Mouse (Mus musculus): ENCODE measurements around the gene Ffar1. TPM values are rescaled to one million over a fixed set of nuclear protein-coding genes. Genes with fewer than 3 reads are reported as not detected.

Gene Ffar1
- polyA plus RNA-seq, 1 experiment from 2014 or later = not detected

GRCm38 (mm10) chr7:30884047-30884446 lies 22.7 kb upstream of the Ffar1 start:
- no peak overlapping the region for H3K4me2 ChIP-seq
- no peak for ATAC-seq (ENCODE audit: low FRiP score)
- no peaks in the 10 kb centered on the region for H3K4me1 ChIP-seq
- no peaks in the 10 kb centered on the region for H3K9me3 ChIP-seq (replicated peaks)
- no peak overlapping the region for H3K27ac ChIP-seq (replicated peaks)
- no peak overlapping the region for H3K9ac ChIP-seq (replicated peaks)
- H3K27me3 ChIP-seq (replicated peaks) = no peaks in the 10 kb centered on the region
- no peaks in the 10 kb centered on the region for H3K36me3 ChIP-seq
- H3K4me3 ChIP-seq (replicated peaks) = no peak overlapping the region

DNA sequence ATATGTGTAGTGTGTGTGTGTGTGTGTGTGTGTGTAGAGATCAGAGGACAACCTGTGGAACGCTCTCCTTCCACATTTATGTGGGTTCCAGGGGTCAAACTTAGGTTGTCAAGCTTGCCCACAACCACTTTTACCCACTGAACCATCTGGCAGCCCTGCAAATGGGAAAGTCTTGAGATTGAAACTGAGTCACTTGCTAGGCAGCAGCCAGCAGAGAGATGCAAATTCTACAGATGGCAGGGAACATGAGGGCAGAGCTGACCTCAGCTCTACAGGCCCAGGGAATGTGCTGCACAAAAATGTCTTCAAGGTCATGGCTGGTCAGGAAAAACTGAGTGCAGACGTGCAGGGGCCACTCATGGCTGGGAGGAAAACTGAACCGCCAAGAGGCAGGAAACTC lies 20.0 kb upstream of the Ffar1 start:
- Histone ChIP-seq H3K4me1 (no peaks in the 10 kb centered on the region), H3K27ac (replicated peaks) (no peak overlapping the region), H3K4me3 (replicated peaks) (no peak overlapping the region), H3K9me3 (replicated peaks) (no peaks in the 10 kb centered on the region), H3K9ac (replicated peaks) (no peak overlapping the region), H3K36me3 (no peaks in the 10 kb centered on the region), H3K27me3 (replicated peaks) (no peaks in the 10 kb centered on the region), H3K4me2 (no peak overlapping the region)
- WGBS = 87% methylated on average over 3 of the region's 3 CpGs
- no peak for ATAC-seq (ENCODE audit: low FRiP score)

DNA sequence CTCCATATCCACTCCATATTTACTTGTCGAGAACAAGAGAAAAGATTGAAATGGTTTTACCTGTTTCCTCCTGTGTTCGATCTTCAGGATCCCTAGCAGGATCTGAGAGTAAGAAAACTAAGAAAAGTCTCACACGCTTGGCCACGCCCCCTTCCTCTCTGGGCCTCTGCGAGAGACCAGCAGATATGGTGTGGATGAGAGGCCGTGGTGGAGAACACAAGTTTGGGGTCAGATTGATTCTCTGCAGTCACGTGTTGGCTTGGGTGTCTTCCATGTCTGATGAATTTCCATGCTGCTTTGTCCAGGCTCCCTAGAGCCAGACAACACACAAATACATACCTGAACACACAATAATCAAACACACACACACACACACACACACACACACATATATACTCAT lies 18.8 kb upstream of the Ffar1 start, which contains the start of gene Cd22:
Gene Cd22, minus strand, starts transcription at position 167 of the 400 bp plus-strand sequence.
- no peak within 1 kb of the TSS for H3K4me3 ChIP-seq (replicated peaks)
- no peaks in the 10 kb centered on the region for H3K4me1 ChIP-seq
- ATAC-seq (ENCODE audit: low FRiP score) = no peak
- H3K36me3 ChIP-seq = no peaks in the 10 kb centered on the region
- H3K27ac ChIP-seq (replicated peaks) = no peak within 1 kb of the TSS
- H3K9ac ChIP-seq (replicated peaks) = no peak within 1 kb of the TSS
- H3K4me2 ChIP-seq = no peak within 1 kb of the TSS
- H3K9me3 ChIP-seq (replicated peaks) = no peaks in the 10 kb centered on the region
- no peaks in the 10 kb centered on the region for H3K27me3 ChIP-seq (replicated peaks)
- 80% methylated on average over 7 of the region's 7 CpGs for WGBS

DNA sequence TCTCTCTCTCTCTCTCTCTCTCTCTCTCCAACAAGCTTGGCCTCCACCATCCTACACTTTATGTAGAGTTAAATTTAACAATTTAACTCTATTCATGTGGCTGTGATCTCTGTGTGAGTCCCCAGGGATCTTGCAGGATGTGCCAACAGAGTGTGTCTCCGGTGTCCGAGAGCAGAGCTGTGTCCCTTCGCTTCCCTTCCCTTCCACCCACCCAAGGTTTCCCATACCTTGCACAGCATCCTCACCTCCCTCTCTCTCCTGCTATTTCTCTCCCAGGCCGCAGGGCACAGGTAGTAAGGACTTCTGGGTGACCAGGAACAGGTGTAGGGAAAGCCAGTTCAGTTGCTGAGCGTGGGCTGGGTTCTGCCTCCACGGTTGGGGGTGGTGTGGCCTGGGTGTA lies 17.6 kb upstream of the Ffar1 start:
- no peak overlapping the region for H3K27ac ChIP-seq (replicated peaks)
- ATAC-seq (ENCODE audit: low FRiP score) = no peak
- no peak overlapping the region for H3K4me2 ChIP-seq
- H3K36me3 ChIP-seq = no peaks in the 10 kb centered on the region
- no peaks in the 10 kb centered on the region for H3K9me3 ChIP-seq (replicated peaks)
- H3K27me3 ChIP-seq (replicated peaks) = no peaks in the 10 kb centered on the region
- no peaks in the 10 kb centered on the region for H3K4me1 ChIP-seq
- H3K9ac ChIP-seq (replicated peaks) = no peak overlapping the region
- H3K4me3 ChIP-seq (replicated peaks) = no peak overlapping the region
- 79% methylated on average over 6 of the region's 6 CpGs for WGBS

GRCm38 (mm10) chr7:30873083-30873482 lies 11.7 kb upstream of the Ffar1 start:
- Histone ChIP-seq H3K36me3 (no peaks in the 10 kb centered on the region), H3K4me1 (no peaks in the 10 kb centered on the region; the same call in 1 of the 2 replicates), H3K27ac (replicated peaks) (no peak overlapping the region), H3K4me3 (replicated peaks) (no peak overlapping the region), H3K27me3 (replicated peaks) (no peaks in the 10 kb centered on the region; the same call in 1 of the 2 replicates), H3K9ac (replicated peaks) (no peak overlapping the region), H3K4me2 (peak overlapping the region; percentile 46), H3K9me3 (replicated peaks) (no peaks in the 10 kb centered on the region)
- 25% methylated on average over 15 of the region's 15 CpGs for WGBS
- no peak for ATAC-seq (ENCODE audit: low FRiP score)

- WGBS = 76% methylated on average over 8 of the region's 8 CpGs
- no peak for ATAC-seq (ENCODE audit: low FRiP score)
- H3K27me3 ChIP-seq (replicated peaks) = no peaks in the 10 kb centered on the region
- H3K9me3 ChIP-seq (replicated peaks) = no peaks in the 10 kb centered on the region
- H3K4me2 ChIP-seq = no peak overlapping the region
- no peak overlapping the region for H3K27ac ChIP-seq (replicated peaks)
- H3K4me1 ChIP-seq = peaks cover 4% of the 10 kb centered on the region; the same call in 1 of the 2 replicates
- no peak overlapping the region for H3K9ac ChIP-seq (replicated peaks)
- H3K4me3 ChIP-seq (replicated peaks) = no peak overlapping the region
- no peaks in the 10 kb centered on the region for H3K36me3 ChIP-seq
These were observed 2.0 kb upstream of the Ffar1 start for GRCm38 (mm10) chr7:30863386-30863785.

GRCm38 (mm10) chr7:30859635-30860402 lies 1.5 kb downstream of the Ffar1 start:
- Histone ChIP-seq H3K4me2 (peak overlapping the region; percentile 57), H3K27ac (replicated peaks) (no peak overlapping the region), H3K9ac (replicated peaks) (peak overlapping the region; percentile 37; the same call in 1 of the 2 replicates), H3K4me3 (replicated peaks) (peak overlapping the region; percentile 33), H3K27me3 (replicated peaks) (0 out of 2 replicates have a peak, but pooled peaks cover 4% of the 10 kb centered on the region), H3K4me1 (peaks cover 4% of the 10 kb centered on the region; the same call in 1 of the 2 replicates), H3K9me3 (replicated peaks) (no peaks in the 10 kb centered on the region), H3K36me3 (no peaks in the 10 kb centered on the region)
- ATAC-seq (ENCODE audit: low FRiP score) = peak; percentile 86
- 9% methylated on average over 14 of the region's 16 CpGs for WGBS

DNA sequence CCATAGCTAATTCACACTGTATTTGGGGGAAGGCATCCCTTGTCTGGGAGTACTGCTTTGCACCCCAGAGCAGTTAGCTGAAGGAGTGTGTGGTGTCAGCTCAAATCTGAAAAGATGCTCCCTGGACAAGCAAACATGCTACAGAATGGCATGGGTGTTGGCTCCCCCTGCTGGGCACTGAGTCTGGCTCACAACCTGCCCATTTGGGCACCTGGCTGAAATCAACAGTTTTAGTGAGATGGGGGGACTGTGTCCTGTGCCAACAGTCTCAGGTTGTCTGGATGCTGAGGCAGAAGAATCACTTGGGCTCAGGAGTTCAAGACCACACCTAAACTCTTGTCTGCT lies 2.1 kb downstream of the Ffar1 start:
- no peak overlapping the region for H3K27ac ChIP-seq (replicated peaks)
- H3K9ac ChIP-seq (replicated peaks) = no peak overlapping the region
- peak; percentile 56 for ATAC-seq (ENCODE audit: low FRiP score)
- no peaks in the 10 kb centered on the region for H3K36me3 ChIP-seq
- no peak overlapping the region for H3K4me3 ChIP-seq (replicated peaks)
- H3K9me3 ChIP-seq (replicated peaks) = no peaks in the 10 kb centered on the region
- H3K4me2 ChIP-seq = peak overlapping the region; percentile 57; the same call in 1 of the 2 replicates
- H3K4me1 ChIP-seq = peaks cover 4% of the 10 kb centered on the region; the same call in 1 of the 2 replicates
- H3K27me3 ChIP-seq (replicated peaks) = 0 out of 2 replicates have a peak, but pooled peaks cover 5% of the 10 kb centered on the region

- no peak for ATAC-seq (ENCODE audit: low FRiP score)
- Histone ChIP-seq H3K9me3 (replicated peaks) (no peaks in the 10 kb centered on the region), H3K27me3 (replicated peaks) (0 out of 2 replicates have a peak, but pooled peaks cover 5% of the 10 kb centered on the region), H3K4me2 (no peak overlapping the region), H3K4me3 (replicated peaks) (no peak overlapping the region), H3K27ac (replicated peaks) (no peak overlapping the region), H3K36me3 (no peaks in the 10 kb centered on the region), H3K4me1 (peaks cover 4% of the 10 kb centered on the region; the same call in 1 of the 2 replicates), H3K9ac (replicated peaks) (no peak overlapping the region)
- WGBS = 61% methylated on average over 1 of the region's 1 CpGs
These were observed 3.6 kb downstream of the Ffar1 start for GRCm38 (mm10) chr7:30857746-30858145.

DNA sequence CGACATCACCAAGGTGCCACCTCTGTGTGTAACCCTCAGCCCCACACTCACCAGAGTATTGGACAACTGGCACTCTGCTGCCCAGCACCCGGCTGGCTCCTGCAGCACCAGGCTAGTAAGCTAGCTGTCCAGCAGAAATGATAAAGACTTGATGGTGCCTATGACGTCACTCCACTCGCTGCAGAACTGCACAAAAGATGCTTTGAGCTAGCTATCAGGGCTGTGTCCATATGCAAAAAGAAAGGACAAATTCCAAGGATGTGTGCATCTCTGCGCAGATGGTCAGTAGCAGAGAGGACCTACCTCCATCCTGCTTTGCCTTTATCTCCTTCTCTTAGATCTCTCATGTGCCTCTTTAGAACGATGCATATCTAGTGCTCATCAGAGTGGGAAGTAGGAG lies 5.3 kb downstream of the Ffar1 start, which contains the start of gene Ffar3:
Gene Ffar3, minus strand, starts transcription at position 101 of the 400 bp plus-strand sequence.
- no peak within 1 kb of the TSS for H3K27ac ChIP-seq (replicated peaks)
- WGBS = 85% methylated on average over 6 of the region's 6 CpGs
- no peak for ATAC-seq (ENCODE audit: low FRiP score)
- no peak within 1 kb of the TSS for H3K4me3 ChIP-seq (replicated peaks)
- H3K4me1 ChIP-seq = peaks cover 4% of the 10 kb centered on the region; the same call in 1 of the 2 replicates
- H3K27me3 ChIP-seq (replicated peaks) = 0 out of 2 replicates have a peak, but pooled peaks cover 5% of the 10 kb centered on the region
- no peaks in the 10 kb centered on the region for H3K9me3 ChIP-seq (replicated peaks)
- no peak within 1 kb of the TSS for H3K9ac ChIP-seq (replicated peaks)
- no peaks in the 10 kb centered on the region for H3K36me3 ChIP-seq
- no peak within 1 kb of the TSS for H3K4me2 ChIP-seq

- ATAC-seq (ENCODE audit: low FRiP score) = no peak
- Histone ChIP-seq H3K4me2 (no peak overlapping the region), H3K27ac (replicated peaks) (no peak overlapping the region), H3K36me3 (no peaks in the 10 kb centered on the region), H3K9me3 (replicated peaks) (no peaks in the 10 kb centered on the region), H3K9ac (replicated peaks) (no peak overlapping the region), H3K27me3 (replicated peaks) (0 out of 2 replicates have a peak, but pooled peaks cover 5% of the 10 kb centered on the region), H3K4me1 (no peaks in the 10 kb centered on the region), H3K4me3 (replicated peaks) (no peak overlapping the region)
- WGBS = 84% methylated on average over 1 of the region's 1 CpGs
These were observed 9.9 kb downstream of the Ffar1 start for GRCm38 (mm10) chr7:30851421-30851820.

GRCm38 (mm10) chr7:30847934-30848333 lies 13.4 kb downstream of the Ffar1 start:
- Histone ChIP-seq H3K27ac (replicated peaks) (no peak overlapping the region), H3K27me3 (replicated peaks) (no peaks in the 10 kb centered on the region), H3K4me3 (replicated peaks) (no peak overlapping the region), H3K4me1 (peaks cover 22% of the 10 kb centered on the region), H3K36me3 (no peaks in the 10 kb centered on the region), H3K9ac (replicated peaks) (no peak overlapping the region), H3K4me2 (no peak overlapping the region), H3K9me3 (replicated peaks) (no peaks in the 10 kb centered on the region)
- no peak for ATAC-seq (ENCODE audit: low FRiP score)
- WGBS = 61% methylated on average over 6 of the region's 6 CpGs

Measured in neural tube, embryonic 15.5 days (tissue).